Mouse (Mus musculus) embryonic facial prominence, embryonic 13.5 days (tissue): ENCODE data around the gene Ddx58. TPM values are rescaled to one million over a fixed set of nuclear protein-coding genes. Genes with fewer than 3 reads are reported as not detected.

Experiments
- ATAC-seq: fragments of 200-750 bp; cut with Nextera tagmentation; 2 replicates; pipeline ENCODE4 v1.8.0; 2017; ENCODE audit warnings: low read depth; ENCODE audit not compliant: insufficient number of reproducible peaks, insufficient read depth, low FRiP score, low TSS enrichment
- H3K27ac ChIP-seq: fragments of 300-500 bp; sonication (generic); 2 replicates; pipeline ENCODE4 v1.5.1; 2015; ENCODE audit warnings: moderate library complexity, mild to moderate bottlenecking, inconsistent platforms
- H3K27me3 ChIP-seq: fragments of 300-500 bp; sonication (generic); 2 replicates; pipeline ENCODE4 v1.6.1; 2015; ENCODE audit warnings: mild to moderate bottlenecking, inconsistent platforms
- H3K36me3 ChIP-seq: fragments of 300-500 bp; sonication (generic); 2 replicates; pipeline ENCODE4 v1.6.1; 2015; ENCODE audit warnings: mild to moderate bottlenecking, inconsistent platforms
- H3K4me1 ChIP-seq: fragments of 300-500 bp; sonication (generic); 2 replicates; pipeline ENCODE4 v1.6.1; 2015; ENCODE audit warnings: inconsistent platforms
- H3K4me2 ChIP-seq: fragments of 300-500 bp; sonication (generic); 2 replicates; pipeline ENCODE4 v1.6.1; 2015; ENCODE audit warnings: moderate library complexity, mild to moderate bottlenecking, inconsistent platforms
- H3K4me3 ChIP-seq: fragments of 300-500 bp; sonication (generic); 2 replicates; pipeline ENCODE4 v1.5.1; 2015; ENCODE audit warnings: mild to moderate bottlenecking, inconsistent platforms
- H3K9ac ChIP-seq: fragments of 300-500 bp; sonication (generic); 2 replicates; pipeline ENCODE4 v1.6.1; 2015; ENCODE audit warnings: mild to moderate bottlenecking, inconsistent platforms
- H3K9me3 ChIP-seq: fragments of 300-500 bp; sonication (generic); 2 replicates; pipeline ENCODE4 v1.6.1; 2016; ENCODE audit warnings: inconsistent platforms
- WGBS: fragments of 180-500 bp; shearing (Covaris S2); methylation state at CpG from one replicate; pipeline ENCODE4 v1.1.7; 2015; ENCODE audit warnings: mixed read lengths; 5-methylcytosine and 5-hydroxymethylcytosine counted together
- polyA plus RNA-seq: library from polyadenylated mRNA; unstranded; fragments of >200 nt; fragmentation: Nextera tagmentation; extraction: Ambion mirVana; gene quantifications from 2 replicates; pipeline ENCODE4 v1.2.1, GENCODE M21; 2015

Ddx58 gene
- polyA plus RNA-seq, 1 experiment from 2014 or later = 8.2 TPM

DNA sequence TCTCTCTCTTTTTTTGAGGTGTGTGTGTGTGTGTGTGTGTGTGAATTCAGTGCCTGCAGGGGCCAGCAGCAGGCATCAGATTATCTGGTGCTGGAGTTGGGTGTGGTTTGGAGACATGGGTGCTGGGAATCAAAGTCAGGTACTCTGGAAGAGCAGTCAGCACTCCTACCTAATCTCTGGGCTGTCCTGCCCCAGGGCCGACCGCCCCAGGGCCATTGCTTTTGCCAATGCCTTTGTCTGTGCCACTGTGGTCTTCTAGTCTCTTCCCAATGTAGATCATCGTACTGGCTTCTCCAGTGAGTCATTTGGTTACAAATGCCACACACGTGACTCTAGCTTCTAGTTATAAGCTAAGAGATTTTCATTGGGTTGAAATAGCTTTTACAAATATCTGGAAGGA, 84.9 kb downstream of the Ddx58 start:
- ATAC-seq = no peak
- Histone ChIP-seq H3K4me1 (no peaks in the 10 kb centered on the region), H3K4me2 (no peak overlapping the region), H3K9me3 (no peaks in the 10 kb centered on the region), H3K36me3 (no peaks in the 10 kb centered on the region), H3K9ac (no peak overlapping the region), H3K27me3 (no peaks in the 10 kb centered on the region), H3K4me3 (no peak overlapping the region), H3K27ac (no peak overlapping the region)
- 93% methylated on average over 4 of the region's 4 CpGs for WGBS

Other genes starting within 250 kb of the Ddx58 start
- gene Aco1, start 96.7 kb downstream of the Ddx58 start, polyA plus RNA-seq = 46.3 and 46.5 TPM in 2 replicates
- gene Smim27, start 29.8 kb upstream of the Ddx58 start, polyA plus RNA-seq = 35.9 and 49.5 TPM in 2 replicates
- 48.3 and 50.7 TPM in 2 replicates for gene Topors, start 30.0 kb upstream of the Ddx58 start, polyA plus RNA-seq
- gene Ndufb6, start 39.6 kb upstream of the Ddx58 start, polyA plus RNA-seq = 303 and 307 TPM in 2 replicates
- gene Tmem215, start 232.4 kb upstream of the Ddx58 start, polyA plus RNA-seq = 0.44 and 0.59 TPM in 2 replicates